Mouse (Mus musculus) C2C12 (cell line): ENCODE measurements around the gene Ilk.

ENCODE experiments used
- CTCF ChIP-seq: IDR thresholded peaks from one replicate; pipeline ENCODE4 v1.5.1; 2011; ENCODE audit not compliant: control insufficient read depth, insufficient read depth, insufficient read length
- MYOG ChIP-seq: IDR thresholded peaks from one replicate; pipeline ENCODE4 v1.6.1; 2011; ENCODE audit not compliant: control insufficient read depth, insufficient read length; ENCODE audit errors: extremely low read depth
- USF1 ChIP-seq: IDR thresholded peaks from one replicate; pipeline ENCODE4 v1.6.1; 2011; ENCODE audit warnings: low read depth, mild to moderate bottlenecking, control low read depth, moderate library complexity

GRCm38 (mm10) chr7:105773041-105773440 lies 36.6 kb downstream of the Ilk start:
- no peak for TF ChIP-seq CTCF
- TF ChIP-seq MYOG = no peak
- no peak for TF ChIP-seq USF1
